Mouse (Mus musculus) neural tube, embryonic 12.5 days (tissue): ENCODE data around the gene Ccdc113. TPM values are rescaled to one million over a fixed set of nuclear protein-coding genes. Genes with fewer than 3 reads are reported as not detected.
"Not testable (repeated sequence)": the region's sequence is repeated elsewhere in the genome, so short reads cannot be mapped to it uniquely, and the experiment has no call there.

Experiments used
- ATAC-seq: fragments of 200-750 bp; cut with Nextera tagmentation; 2 replicates; pipeline ENCODE4 v1.8.0; 2017; ENCODE audit warnings: low read depth, mild to moderate bottlenecking, moderate TSS enrichment, moderate library complexity; ENCODE audit not compliant: low FRiP score
- H3K27ac ChIP-seq: fragments of 300-500 bp; sonication (generic); 2 replicates; pipeline ENCODE4 v1.5.1; 2016
- H3K27me3 ChIP-seq: fragments of 300-500 bp; sonication (generic); replicated peaks from 2 replicates; pipeline ENCODE4 v1.6.1; 2016; ENCODE audit warnings: mild to moderate bottlenecking
- H3K36me3 ChIP-seq: fragments of 300-500 bp; sonication (generic); 2 replicates; pipeline ENCODE4 v1.6.1; 2016; ENCODE audit warnings: mild to moderate bottlenecking
- H3K4me1 ChIP-seq: fragments of 300-500 bp; sonication (generic); 2 replicates; pipeline ENCODE4 v1.6.1; 2016
- H3K4me2 ChIP-seq: fragments of 300-500 bp; sonication (generic); replicated peaks from 2 replicates; pipeline ENCODE4 v1.6.1; 2016; ENCODE audit warnings: mild to moderate bottlenecking
- H3K4me3 ChIP-seq: fragments of 300-500 bp; sonication (generic); 2 replicates; pipeline ENCODE4 v1.5.1; 2016
- H3K9ac ChIP-seq: fragments of 300-500 bp; sonication (generic); 2 replicates; pipeline ENCODE4 v1.6.1; 2016; ENCODE audit warnings: mild to moderate bottlenecking
- H3K9me3 ChIP-seq: fragments of 300-500 bp; sonication (generic); 2 replicates; pipeline ENCODE4 v1.6.1; 2016; ENCODE audit warnings: mild to moderate bottlenecking
- WGBS: fragments of 180-500 bp; shearing (Covaris S2); methylation state at CpG from one replicate; pipeline ENCODE4 v1.1.7; 2016; 5-methylcytosine and 5-hydroxymethylcytosine counted together
- polyA plus RNA-seq: library from polyadenylated mRNA; unstranded; fragments of >200 nt; fragmentation: Nextera tagmentation; extraction: Ambion mirVana; gene quantifications from 2 replicates; pipeline ENCODE4 v1.2.1, GENCODE M21; 2016

Gene Ccdc113
- polyA plus RNA-seq, 1 experiment from 2014 or later: 0.20 TPM

DNA sequence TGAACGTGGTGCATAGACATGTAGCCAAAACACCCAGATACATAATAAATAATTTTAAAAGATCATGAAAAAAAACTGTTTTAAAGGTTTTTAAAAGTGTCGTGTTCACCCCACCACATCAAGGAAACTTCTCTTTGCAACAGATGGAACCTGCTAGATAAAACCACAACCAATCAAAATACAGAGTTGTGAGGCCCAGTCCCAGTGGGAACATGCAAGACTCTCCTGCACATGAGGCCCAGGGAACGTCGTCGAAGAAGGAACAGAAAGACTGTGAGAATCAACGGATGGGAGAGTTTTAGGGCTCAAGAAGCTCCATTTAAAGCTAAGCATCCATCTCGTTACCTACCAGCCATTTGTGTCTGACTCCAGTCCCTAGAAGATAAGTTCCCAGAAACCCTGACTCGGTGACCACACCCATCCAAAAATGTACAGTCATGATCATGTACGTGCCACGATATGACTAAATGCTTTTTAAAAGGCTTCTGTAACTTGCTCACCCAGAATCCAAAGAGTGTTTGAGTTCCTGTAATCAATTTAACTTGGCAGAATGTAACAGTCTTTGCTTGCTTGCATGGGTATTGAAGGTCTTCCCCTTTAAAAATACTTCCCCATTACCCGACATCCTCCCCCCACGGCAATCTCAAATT is 58.4 kb downstream of the Ccdc113 start:
- 88% methylated on average over 12 of the region's 12 CpGs for WGBS
- Histone ChIP-seq H3K9me3 (no peaks in the 10 kb centered on the region), H3K27me3 (no peaks in the 10 kb centered on the region), H3K4me2 (no peak overlapping the region), H3K4me3 (no peak overlapping the region), H3K9ac (no peak overlapping the region), H3K27ac (no peak overlapping the region), H3K4me1 (no peaks in the 10 kb centered on the region), H3K36me3 (no peaks in the 10 kb centered on the region)
- ATAC-seq: no peak

DNA sequence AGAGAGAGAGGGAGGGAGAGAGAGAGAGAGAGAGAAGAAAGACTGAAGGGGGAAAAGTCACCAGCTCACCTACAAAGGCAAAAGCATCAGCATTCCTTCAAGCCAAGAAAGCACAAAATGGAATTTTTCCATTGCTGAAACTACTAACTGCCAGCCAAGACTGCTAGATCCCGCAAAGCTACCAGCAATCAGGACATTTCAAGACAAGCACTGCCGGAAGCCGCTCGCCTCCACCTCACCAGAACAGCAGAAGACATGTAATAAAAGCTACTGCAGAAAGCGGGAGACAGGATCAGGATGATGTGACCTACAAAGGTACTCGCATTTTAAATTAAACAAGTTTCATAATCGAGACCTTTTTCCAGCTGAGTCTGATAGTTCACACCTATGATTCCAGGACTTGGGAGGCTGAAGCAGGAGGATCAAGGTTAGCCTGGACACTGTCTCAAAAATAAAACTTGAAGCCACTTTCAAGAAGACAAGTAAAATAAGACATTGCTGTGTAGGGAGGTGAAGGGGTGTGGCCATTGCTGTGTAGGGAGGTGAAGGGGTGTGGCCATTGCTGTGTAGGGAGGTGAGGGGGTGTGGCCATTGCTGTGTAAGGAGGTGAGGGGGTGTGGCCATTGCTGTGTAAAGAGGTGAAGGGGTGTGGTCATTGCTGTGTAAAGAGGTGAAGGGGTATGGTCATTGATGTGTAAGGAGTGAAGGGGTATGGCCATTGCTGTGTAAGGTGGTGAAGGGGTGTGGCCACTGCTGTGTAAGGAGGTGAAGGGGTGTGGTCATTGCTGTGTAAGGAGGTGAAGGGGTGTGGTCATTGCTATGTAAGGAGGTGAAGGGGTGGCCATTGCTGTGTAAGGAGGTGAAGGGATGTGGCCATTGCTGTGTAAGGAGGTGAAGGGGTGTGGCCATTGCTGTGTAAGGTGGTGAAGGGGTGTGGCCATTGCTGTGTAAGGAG is 59.8 kb downstream of the Ccdc113 start:
- H3K4me2 ChIP-seq: no peak overlapping the region
- no peak overlapping the region for H3K9ac ChIP-seq
- WGBS: 92% methylated on average over 7 of the region's 7 CpGs
- H3K4me3 ChIP-seq: no peak overlapping the region
- H3K36me3 ChIP-seq: no peaks in the 10 kb centered on the region
- H3K27me3 ChIP-seq: no peaks in the 10 kb centered on the region
- no peaks in the 10 kb centered on the region for H3K9me3 ChIP-seq
- no peak overlapping the region for H3K27ac ChIP-seq
- no peaks in the 10 kb centered on the region for H3K4me1 ChIP-seq
- no peak for ATAC-seq

DNA sequence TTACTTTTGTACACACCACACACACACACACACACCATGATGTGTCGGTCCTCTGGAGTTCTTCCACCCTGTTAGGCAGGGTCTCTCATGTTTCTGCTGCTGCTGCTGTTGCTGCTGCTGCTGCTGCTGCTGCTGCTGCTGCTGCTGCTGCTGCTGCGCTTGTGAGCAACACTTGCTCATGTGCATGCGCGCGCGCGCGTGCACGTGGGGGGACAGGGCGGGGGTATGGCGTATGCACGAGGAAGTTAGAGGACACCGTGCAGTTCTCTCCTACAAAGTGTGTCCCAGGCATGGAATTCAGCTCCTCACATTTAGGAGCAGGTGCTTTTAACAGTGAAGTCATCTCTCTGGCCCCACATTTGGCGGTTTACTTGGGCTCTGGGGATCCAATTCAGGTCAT is 61.2 kb downstream of the Ccdc113 start:
- Histone ChIP-seq H3K4me2 (no peak overlapping the region), H3K9ac (no peak overlapping the region), H3K4me1 (no peaks in the 10 kb centered on the region), H3K27me3 (no peaks in the 10 kb centered on the region), H3K9me3 (no peaks in the 10 kb centered on the region), H3K36me3 (no peaks in the 10 kb centered on the region), H3K27ac (no peak overlapping the region), H3K4me3 (no peak overlapping the region)
- ATAC-seq: no peak
- WGBS: 90% methylated on average over 14 of the region's 14 CpGs

DNA sequence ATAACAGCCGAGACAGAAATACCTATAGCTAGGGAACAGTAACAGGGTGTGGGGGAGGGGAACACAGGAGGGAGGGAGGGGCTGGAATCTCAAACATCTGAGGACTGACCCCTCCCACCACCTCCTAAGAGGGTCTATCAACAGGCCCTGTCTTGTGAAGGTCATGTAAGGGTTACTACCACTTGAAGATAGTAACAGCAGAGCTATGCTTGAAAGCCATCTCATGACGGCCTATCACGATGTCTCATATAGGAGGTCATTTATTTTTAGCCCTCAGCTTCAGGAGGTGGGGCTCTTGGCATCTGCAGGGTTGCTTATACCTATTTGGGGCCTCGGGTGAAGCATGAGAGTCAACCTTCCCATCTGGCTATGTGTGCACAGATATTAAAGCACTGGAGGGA is 63.0 kb downstream of the Ccdc113 start:
- H3K9ac ChIP-seq: no peak overlapping the region
- H3K36me3 ChIP-seq: no peaks in the 10 kb centered on the region
- H3K4me1 ChIP-seq: no peaks in the 10 kb centered on the region
- no peak overlapping the region for H3K4me2 ChIP-seq
- no peak overlapping the region for H3K27ac ChIP-seq
- WGBS: 70% methylated on average over 4 of the region's 4 CpGs
- no peaks in the 10 kb centered on the region for H3K9me3 ChIP-seq
- ATAC-seq: no peak
- H3K4me3 ChIP-seq: no peak overlapping the region
- H3K27me3 ChIP-seq: no peaks in the 10 kb centered on the region

DNA sequence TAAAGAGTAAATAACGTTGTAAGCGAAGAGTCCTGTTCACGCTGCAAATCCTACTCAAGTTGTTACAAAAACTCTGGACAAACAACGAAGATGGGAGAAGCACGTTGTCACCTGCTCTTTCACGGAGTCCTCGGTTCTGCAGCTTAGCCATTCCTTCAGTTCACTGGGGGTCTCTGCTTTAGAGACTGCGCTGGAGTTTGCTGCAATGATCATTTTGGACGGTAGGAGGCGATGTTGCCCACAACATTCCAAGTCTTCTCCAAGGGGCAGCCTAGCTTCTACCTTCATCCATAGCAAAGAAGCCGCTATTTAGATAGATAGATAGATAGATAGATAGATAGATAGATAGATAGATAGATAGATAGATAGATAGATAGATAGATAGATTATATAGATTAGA is 66.0 kb downstream of the Ccdc113 start:
- ATAC-seq: peak; percentile 58; the same call in 1 of the 2 replicates

DNA sequence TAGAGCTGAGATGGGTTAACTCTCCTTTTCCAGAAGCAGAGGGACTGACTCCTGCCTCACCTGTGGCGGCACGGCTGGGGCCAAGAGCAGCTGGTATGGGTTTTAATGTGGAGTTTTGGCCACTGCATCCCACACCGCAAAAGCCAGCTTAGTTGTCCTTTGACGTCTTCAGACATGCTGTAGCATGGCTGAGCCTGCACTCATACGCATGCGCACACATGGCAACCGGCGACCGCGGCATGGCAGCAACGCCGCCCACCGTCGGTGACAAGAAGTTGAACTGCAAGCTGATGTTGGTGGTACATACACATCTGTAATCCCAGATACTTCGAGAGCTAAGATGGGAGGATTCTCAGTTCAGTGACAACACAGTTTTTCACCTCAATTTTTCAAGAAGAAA is 67.4 kb downstream of the Ccdc113 start:
- H3K4me3 ChIP-seq: no peak overlapping the region
- H3K9me3 ChIP-seq: no peaks in the 10 kb centered on the region
- ATAC-seq: no peak
- H3K9ac ChIP-seq: no peak overlapping the region
- H3K36me3 ChIP-seq: no peaks in the 10 kb centered on the region
- H3K4me1 ChIP-seq: no peaks in the 10 kb centered on the region
- no peak overlapping the region for H3K27ac ChIP-seq
- no peak overlapping the region for H3K4me2 ChIP-seq
- 79% methylated on average over 15 of the region's 15 CpGs for WGBS
- H3K27me3 ChIP-seq: no peaks in the 10 kb centered on the region

More for the DNA sequence above, 66.0 kb downstream of the Ccdc113 start:
- no peaks in the 10 kb centered on the region for H3K4me1 ChIP-seq
- no peak overlapping the region for H3K9ac ChIP-seq
- H3K4me2 ChIP-seq: peak overlapping the region; percentile 30; the same call in 1 of the 2 replicates
- H3K9me3 ChIP-seq: no peaks in the 10 kb centered on the region
- 12% methylated on average over 11 of the region's 11 CpGs for WGBS
- H3K27me3 ChIP-seq: no peaks in the 10 kb centered on the region
- H3K4me3 ChIP-seq: no peak overlapping the region
- no peak overlapping the region for H3K27ac ChIP-seq
- H3K36me3 ChIP-seq: no peaks in the 10 kb centered on the region

DNA sequence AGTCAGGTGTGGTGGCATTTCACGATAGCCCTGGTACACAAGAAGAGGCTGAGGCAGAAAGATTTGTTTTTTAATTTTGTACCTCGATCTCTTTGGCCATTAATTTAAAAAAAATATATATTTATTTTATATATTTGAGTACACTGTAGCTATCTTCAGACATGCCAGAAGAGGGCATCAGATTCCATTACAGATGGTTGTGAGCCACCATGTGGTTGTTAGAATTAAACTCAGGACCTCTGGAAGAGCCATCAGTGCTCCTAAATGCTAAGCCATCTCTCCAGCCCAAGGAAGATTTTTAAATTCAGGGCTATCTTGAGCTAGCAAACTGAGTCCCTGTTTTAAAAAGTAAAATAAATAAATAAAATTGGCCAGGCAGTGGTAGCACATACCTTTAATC is 68.3 kb downstream of the Ccdc113 start:
- Histone ChIP-seq H3K9me3 (no peaks in the 10 kb centered on the region), H3K27ac (no peak overlapping the region), H3K36me3 (no peaks in the 10 kb centered on the region), H3K4me3 (no peak overlapping the region), H3K4me2 (no peak overlapping the region), H3K4me1 (no peaks in the 10 kb centered on the region), H3K27me3 (no peaks in the 10 kb centered on the region), H3K9ac (no peak overlapping the region)
- no peak for ATAC-seq
- WGBS: 85% methylated on average over 2 of the region's 2 CpGs

DNA sequence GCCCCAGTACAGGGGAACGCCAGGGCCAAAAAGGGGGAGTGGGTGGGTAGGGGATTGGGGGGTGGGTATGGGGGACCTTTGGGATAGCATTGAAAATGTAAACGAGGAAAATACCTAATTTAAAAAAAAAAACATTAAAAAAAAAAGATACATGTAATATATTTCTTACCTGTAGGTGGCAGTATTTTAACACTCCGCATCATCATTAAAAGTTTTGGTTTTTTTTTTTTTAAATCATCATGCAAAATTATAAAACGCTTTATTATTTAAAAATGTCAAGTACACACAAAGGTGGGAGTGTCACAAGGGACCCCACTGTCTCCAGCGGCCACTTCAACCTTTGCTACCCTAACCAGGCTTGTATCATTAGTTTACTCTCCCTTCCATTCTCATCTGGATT is 72.6 kb downstream of the Ccdc113 start:
- ATAC-seq, H3K27ac ChIP-seq, H3K36me3 ChIP-seq, H3K4me1 ChIP-seq, H3K4me2 ChIP-seq, H3K4me3 ChIP-seq, H3K9me3 ChIP-seq, H3K9ac ChIP-seq, H3K27me3 ChIP-seq: not testable (repeated sequence)
- WGBS: 34% methylated on average over 4 of the region's 5 CpGs

DNA sequence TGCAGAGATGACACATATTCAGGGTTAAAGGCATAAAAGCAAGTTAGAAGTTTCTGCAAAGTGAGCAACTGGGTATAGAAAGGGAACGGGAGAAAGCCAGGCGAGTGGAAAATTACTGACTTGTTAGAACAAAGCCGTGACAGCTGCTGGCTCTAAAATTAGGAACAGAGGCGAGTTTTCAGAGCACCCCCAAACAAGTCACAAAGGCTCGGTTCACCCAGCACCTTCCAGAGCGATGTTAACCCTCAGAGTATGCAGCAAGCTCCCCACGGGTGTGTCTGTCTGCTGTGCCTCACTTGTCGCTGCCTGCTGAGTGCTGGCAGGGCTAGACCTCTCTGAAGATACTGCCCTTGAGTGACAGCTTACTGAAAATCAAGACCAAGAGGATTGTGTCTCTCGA is 73.3 kb downstream of the Ccdc113 start:
- H3K9me3 ChIP-seq: no peaks in the 10 kb centered on the region
- H3K36me3 ChIP-seq: no peaks in the 10 kb centered on the region
- no peak overlapping the region for H3K27ac ChIP-seq
- H3K4me1 ChIP-seq: peaks cover 1% of the 10 kb centered on the region; the same call in 1 of the 2 replicates
- no peak for ATAC-seq
- H3K4me3 ChIP-seq: no peak overlapping the region
- no peaks in the 10 kb centered on the region for H3K27me3 ChIP-seq
- no peak overlapping the region for H3K9ac ChIP-seq
- no peak overlapping the region for H3K4me2 ChIP-seq
- WGBS: 61% methylated on average over 9 of the region's 9 CpGs

Other genes with a start within 250 kb of the Ccdc113 start
- 0.47 and 0.85 TPM in 2 replicates for gene Cngb1, start 227.5 kb upstream of the Ccdc113 start, polyA plus RNA-seq
- 0.50 TPM in 1 of 2 replicates, not detected in the other for gene Tepp, start 223.5 kb upstream of the Ccdc113 start, polyA plus RNA-seq
- gene Zfp319, start 202.1 kb upstream of the Ccdc113 start, polyA plus RNA-seq: 19.8 and 20.5 TPM in 2 replicates
- 36.4 and 39.2 TPM in 2 replicates for gene Usb1, start 201.8 kb upstream of the Ccdc113 start, polyA plus RNA-seq
- gene Mmp15, start 181.8 kb upstream of the Ccdc113 start, polyA plus RNA-seq: 36.4 and 41.3 TPM in 2 replicates
- 124 and 127 TPM in 2 replicates for gene Cfap20, start 99.2 kb upstream of the Ccdc113 start, polyA plus RNA-seq
- 9.1 and 12.6 TPM in 2 replicates for gene Csnk2a2, start 44.0 kb upstream of the Ccdc113 start, polyA plus RNA-seq
- gene Prss54, start 42.3 kb downstream of the Ccdc113 start, polyA plus RNA-seq: not detected in 2 replicates
- 16.1 and 17.2 TPM in 2 replicates for gene Gins3, start 99.4 kb downstream of the Ccdc113 start, polyA plus RNA-seq
- 130 and 145 TPM in 2 replicates for gene Ndrg4, start 142.9 kb downstream of the Ccdc113 start, polyA plus RNA-seq
- gene Setd6, start 181.8 kb downstream of the Ccdc113 start, polyA plus RNA-seq: 16.6 and 23.0 TPM in 2 replicates